Mouse (Mus musculus) myocyte (in vitro differentiated cells): Measurements from ENCODE around the gene Rgs6.

Experiments used
- CEBPB ChIP-seq: IDR thresholded peaks from 2 replicates; pipeline ENCODE4 v1.6.1; 2011; ENCODE audit warnings: mild to moderate bottlenecking, moderate library complexity; ENCODE audit not compliant: poor library complexity, insufficient read depth, severe bottlenecking
- E2F4 ChIP-seq: IDR thresholded peaks from one replicate; pipeline ENCODE4 v1.6.1; 2011; ENCODE audit warnings: mild to moderate bottlenecking, control low read depth, moderate library complexity; ENCODE audit not compliant: insufficient read depth
- MAX ChIP-seq: IDR thresholded peaks from one replicate; pipeline ENCODE4 v1.6.1; 2011; ENCODE audit warnings: low read depth, mild to moderate bottlenecking, control low read depth
- MYOD1 ChIP-seq, 3 experiments: IDR thresholded peaks; one replicate each; pipeline ENCODE4 v1.6.1; 2011; ENCODE audit warnings: control low read depth in 2 of 3, low read depth in 2 of 3, mild to moderate bottlenecking in 2 of 3, moderate library complexity in 1 of 3; ENCODE audit not compliant: insufficient read length in 2 of 3, control insufficient read depth in 1 of 3
- MYOG ChIP-seq, 3 experiments: IDR thresholded peaks; one replicate each; pipeline ENCODE4 v1.6.1; 2011; ENCODE audit warnings: control low read depth in 2 of 3, low read depth in 2 of 3, mild to moderate bottlenecking in 2 of 3; ENCODE audit not compliant: insufficient read length in 2 of 3, control insufficient read depth in 1 of 3, insufficient read depth in 1 of 3
- POLR2A ChIP-seq: IDR thresholded peaks from one replicate; pipeline ENCODE4 v1.6.1; 2011; ENCODE audit warnings: low read depth, mild to moderate bottlenecking, control low read depth, moderate library complexity; ENCODE audit not compliant: insufficient read length
- POLR2AphosphoS2 ChIP-seq: IDR thresholded peaks from one replicate; pipeline ENCODE4 v1.6.1; 2011; ENCODE audit warnings: low read depth, control low read depth; ENCODE audit not compliant: insufficient read length
- REST ChIP-seq: IDR thresholded peaks from one replicate; pipeline ENCODE4 v1.6.1; 2011; ENCODE audit warnings: mild to moderate bottlenecking, control low read depth, moderate library complexity; ENCODE audit not compliant: insufficient read depth, insufficient read length
- SRF ChIP-seq: IDR thresholded peaks from one replicate; pipeline ENCODE4 v1.6.1; 2011; ENCODE audit warnings: low read depth; ENCODE audit not compliant: control insufficient read depth, insufficient read length
- TCF12 ChIP-seq: IDR thresholded peaks from one replicate; pipeline ENCODE4 v1.6.1; 2011; ENCODE audit warnings: mild to moderate bottlenecking, control low read depth; ENCODE audit not compliant: poor library complexity, insufficient read depth, severe bottlenecking
- TCF3 ChIP-seq: IDR thresholded peaks from one replicate; pipeline ENCODE4 v1.6.1; 2011; ENCODE audit warnings: low read depth, control low read depth; ENCODE audit not compliant: insufficient read length
- USF1 ChIP-seq: IDR thresholded peaks from one replicate; pipeline ENCODE4 v1.6.1; 2011; ENCODE audit warnings: low read depth, mild to moderate bottlenecking, control low read depth, moderate library complexity

DNA sequence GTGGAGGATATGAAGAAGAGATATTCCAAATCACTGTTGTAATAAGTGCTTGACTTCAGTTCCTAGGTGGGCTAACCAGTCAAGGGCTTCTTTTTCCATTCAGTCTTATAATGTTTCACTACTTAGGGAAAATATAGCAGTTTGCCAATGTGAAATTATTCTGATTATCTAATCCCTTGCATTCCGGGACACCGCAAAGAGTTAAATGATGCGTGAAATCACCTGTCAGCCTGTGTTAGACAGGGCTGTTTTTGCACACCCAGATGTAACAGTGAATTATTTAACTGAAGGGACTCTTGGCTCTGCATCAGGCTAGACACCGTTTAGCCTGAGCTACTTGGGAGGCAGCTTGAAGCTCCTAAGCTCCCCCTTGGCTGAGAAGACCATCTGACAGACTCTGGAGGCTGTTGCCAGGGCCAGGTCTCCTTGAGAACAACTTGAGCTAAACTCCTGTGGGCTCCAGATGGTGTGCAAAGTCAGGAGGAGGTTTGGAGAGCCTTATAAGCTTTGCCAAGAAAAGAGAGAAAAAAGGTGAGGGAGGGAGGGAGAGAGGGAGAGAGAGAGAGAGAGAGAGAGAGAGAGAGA lies 382.5 kb downstream of the Rgs6 start:
- TF ChIP-seq USF1 = no peak
- TF ChIP-seq MYOG (IDR thresholded peaks at IDR 0.05; ENCODE audit: control insufficient read depth in 1 of 3, insufficient read depth in 1 of 3, insufficient read length in 2 of 3, low read depth in 2 of 3) = no peak
- TF ChIP-seq MYOD1 (IDR thresholded peaks at IDR 0.05; ENCODE audit: control insufficient read depth in 1 of 3, insufficient read length in 2 of 3, low read depth in 2 of 3) = no peak
- TF ChIP-seq MAX = no peak
- no peak for TF ChIP-seq POLR2A
- TF ChIP-seq E2F4 = no peak
- TF ChIP-seq CEBPB = no peak
- no peak for TF ChIP-seq POLR2AphosphoS2
- no peak for TF ChIP-seq TCF3
- TF ChIP-seq TCF12 = no peak
- no peak for TF ChIP-seq REST
- TF ChIP-seq SRF = no peak
